18 mouse cellular contexts compared by ENCODE assay signal in the genomic region with DNA sequence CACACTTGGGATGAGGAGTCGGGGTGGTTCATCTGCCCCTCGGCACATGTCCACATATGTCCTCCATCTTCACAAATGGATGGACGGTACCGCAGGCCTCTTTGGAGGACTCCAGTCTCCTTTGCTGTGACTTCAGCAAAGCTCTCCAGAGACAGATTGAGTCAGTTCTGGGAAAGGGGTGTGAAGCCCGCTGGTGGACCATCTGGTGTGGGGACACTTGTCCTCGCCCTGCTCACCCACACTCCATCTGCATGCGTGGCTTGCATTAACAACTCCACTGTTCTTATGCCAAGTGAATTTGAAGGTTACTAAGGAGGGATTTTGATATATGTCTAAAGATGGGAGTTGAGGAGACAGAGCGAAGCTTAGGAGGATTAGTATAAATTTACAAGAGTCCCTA. TPM values are rescaled to one million over a fixed set of nuclear protein-coding genes. Genes with fewer than 3 reads are reported as not detected.
DNase-seq lines count a peak whose midpoint lies in the region; TF ChIP-seq lines count a peak whose summit lies in the region.
"Had no signal": no experiment of that assay in that cellular context is flagged by ENCODE, and none has a peak within 500 bp of the region (broad histone marks: within the 10 kb centered on the region; RNA-seq: fewer than 3 reads in every experiment).

No protein-coding gene starts in this region.

- H3K4me1 ChIP-seq in kidney, adult 2 months (ENCODE audit: control insufficient read depth, insufficient read depth, low read length), result no peaks in the 10 kb centered on the region
- H3K4me1 ChIP-seq: midbrain, embryonic 12.5 days; neural tube, embryonic 12.5 days had no signal

- TF ChIP-seq CTCF in layer of hippocampus, adult 2 months (conservative IDR thresholded peaks at IDR 0.05), result no peak
- TF ChIP-seq CTCF in gastrocnemius, adult 2 months (IDR thresholded peaks at IDR 0.05), result no peak
- no peak for TF ChIP-seq CTCF in kidney, adult 2 months (conservative IDR thresholded peaks at IDR 0.05; ENCODE audit: insufficient read depth, insufficient read length, low read depth, low read length)

- TF ChIP-seq POLR2A in kidney, adult 2 months (IDR thresholded peaks at IDR 0.05; ENCODE audit: low read depth, low read length), result no peak

- intact Hi-C loops in left cerebral cortex, postnatal 14 days (cut with DNase I), result loop anchor here (5.0 kb wide), 1 partner anchor 71 kb away; no protein-coding TSS in a partner anchor
- intact Hi-C loops in gastrocnemius, adult 2 months (cut with DNase I), result loop anchor here (10.0 kb wide), 1 partner anchor 127 kb away; no protein-coding TSS in a partner anchor

- 91% methylated on average over 8 of the region's 8 CpGs for WGBS in kidney, adult 2 months

- peak; percentile 94 for DNase-seq in brain, adult 2 months (ENCODE audit: low read depth, low spot score)
- DNase-seq in cerebellum, postnatal 10 days, result peak; percentile 58 to 75
- peak; percentile 81 to 85 for DNase-seq in layer of hippocampus, adult 2 months (ENCODE audit: low spot score in 2 of 2)
- peak; percentile 72 to 77 for DNase-seq in left cerebral cortex, postnatal 14 days (ENCODE audit: low spot score in 2 of 2)
- DNase-seq in gastrocnemius, adult 2 months, result no peak
- no peak for DNase-seq in spleen, postnatal 4 days (ENCODE audit: low spot score in 2 of 2)
- no peak for DNase-seq in kidney, adult 2 months
- DNase-seq in kidney, adult 9 months, result no peak
- DNase-seq: adrenal gland, postnatal 10 days; heart, postnatal 10 days; kidney, adult 11 months; lung, adult 18-20 months; thymus, postnatal 25 days had no signal

- H3K27ac ChIP-seq in layer of hippocampus, adult 2 months, result peak overlapping the region; percentile 88
- no peak overlapping the region for H3K27ac ChIP-seq in gastrocnemius, adult 2 months
- H3K27ac ChIP-seq in kidney, adult 2 months (ENCODE audit: insufficient read depth, low read depth, low read length), result no peak overlapping the region
- H3K27ac ChIP-seq: limb, embryonic 12.5 days; midbrain, embryonic 12.5 days; neural tube, embryonic 12.5 days had no signal

- H3K27me3 ChIP-seq in kidney, adult 2 months (replicated peaks; ENCODE audit: control insufficient read depth, insufficient read depth, low read length), result no peaks in the 10 kb centered on the region
- H3K27me3 ChIP-seq: midbrain, embryonic 12.5 days; neural tube, embryonic 12.5 days had no signal

- H3K36me3 ChIP-seq in kidney, adult 2 months (ENCODE audit: control insufficient read depth, insufficient read depth, low read length), result no peaks in the 10 kb centered on the region
- H3K36me3 ChIP-seq: limb, embryonic 12.5 days; midbrain, embryonic 12.5 days; neural tube, embryonic 12.5 days had no signal

- no peak overlapping the region for H3K4me3 ChIP-seq in layer of hippocampus, adult 2 months
- H3K4me3 ChIP-seq in gastrocnemius, adult 2 months, result no peak overlapping the region
- no peak overlapping the region for H3K4me3 ChIP-seq in kidney, adult 2 months (ENCODE audit: insufficient read depth, low read depth, low read length)
- H3K4me3 ChIP-seq: limb, embryonic 12.5 days; midbrain, embryonic 12.5 days; neural tube, embryonic 12.5 days had no signal

RNA-seq across cellular contexts. Expression of a gene that starts 31.4 kb away (rescaled TPM):
- total RNA-seq in layer of hippocampus, adult 2 months (2021), result 10 to 100 TPM; 36.2 to 36.8 TPM
- total RNA-seq in left cerebral cortex, postnatal 14 days (2021), result 1 to 10 TPM; 7.4 to 9.0 TPM
- 10 to 100 TPM; 40.6 to 65.5 TPM for total RNA-seq in gastrocnemius, adult 2 months (2021)
- polyA plus RNA-seq in kidney, adult 2 months (2012; rRNA removed), result 33.4 and 40.2 TPM in 2 replicates
- total RNA-seq: common myeloid progenitor, adult 5-6 weeks had no signal
- polyA plus RNA-seq: CD4-positive, CD25-positive, alpha-beta regulatory T cell, adult 4 months had no signal

RNA-seq across cellular contexts. Expression of a gene that starts 43.8 kb away (rescaled TPM):
- total RNA-seq in layer of hippocampus, adult 2 months (2021), result 10 to 100 TPM; 21.8 to 24.7 TPM
- total RNA-seq in left cerebral cortex, postnatal 14 days (2021), result 10 to 100 TPM; 73.7 to 87.9 TPM
- 1 to 10 TPM; 2.3 to 2.7 TPM for total RNA-seq in gastrocnemius, adult 2 months (2021)
- polyA plus RNA-seq in kidney, adult 2 months (2012; rRNA removed), result 23.3 and 24.2 TPM in 2 replicates
- total RNA-seq: common myeloid progenitor, adult 5-6 weeks had no signal
- polyA plus RNA-seq: CD4-positive, CD25-positive, alpha-beta regulatory T cell, adult 4 months had no signal

Comparison
In these comparisons a context has a peak if more than half of its experiments do, and no peak if none do; other contexts are left out.
1. DNase-seq: peak in brain, adult 2 months (single experiment), cerebellum, postnatal 10 days (2 of 2), layer of hippocampus, adult 2 months (2 of 2) and left cerebral cortex, postnatal 14 days (2 of 2); none in gastrocnemius, adult 2 months (single experiment), spleen, postnatal 4 days (0 of 2), kidney, adult 2 months (single experiment) and kidney, adult 9 months (single experiment).
2. RNA of a gene that starts 43.8 kb away (total RNA-seq): 73.7 to 87.9 TPM in left cerebral cortex, postnatal 14 days and 21.8 to 24.7 TPM in layer of hippocampus, adult 2 months; 2.3 to 2.7 TPM in gastrocnemius, adult 2 months; every median in the first group is over 4 times any median in the second.